Mouse (Mus musculus): ENCODE data around the gene Tnfrsf11a. TPM values are rescaled to one million over a fixed set of nuclear protein-coding genes. Genes with fewer than 3 reads are reported as not detected.

Tnfrsf11a gene
- polyA plus RNA-seq, 1 experiment from 2014 or later: 0.38 TPM

- Histone ChIP-seq H3K36me3 (no peaks in the 10 kb centered on the region), H3K27me3 (no peaks in the 10 kb centered on the region), H3K9me3 (no peaks in the 10 kb centered on the region), H3K4me2 (replicated peaks) (peak overlapping the region; percentile 64), H3K4me1 (peaks cover 20% of the 10 kb centered on the region), H3K9ac (replicated peaks) (peak overlapping the region; percentile 37), H3K4me3 (peak overlapping the region; percentile 39), H3K27ac (replicated peaks) (peak overlapping the region; percentile 28; the same call in 1 of the 2 replicates)
- peak; percentile 36 for ATAC-seq (replicated peaks)
- WGBS: 2% methylated on average over 12 of the region's 12 CpGs
Measured at GRCm38 (mm10) chr1:105843386-105843785, 62.9 kb downstream of the Tnfrsf11a start.

DNA sequence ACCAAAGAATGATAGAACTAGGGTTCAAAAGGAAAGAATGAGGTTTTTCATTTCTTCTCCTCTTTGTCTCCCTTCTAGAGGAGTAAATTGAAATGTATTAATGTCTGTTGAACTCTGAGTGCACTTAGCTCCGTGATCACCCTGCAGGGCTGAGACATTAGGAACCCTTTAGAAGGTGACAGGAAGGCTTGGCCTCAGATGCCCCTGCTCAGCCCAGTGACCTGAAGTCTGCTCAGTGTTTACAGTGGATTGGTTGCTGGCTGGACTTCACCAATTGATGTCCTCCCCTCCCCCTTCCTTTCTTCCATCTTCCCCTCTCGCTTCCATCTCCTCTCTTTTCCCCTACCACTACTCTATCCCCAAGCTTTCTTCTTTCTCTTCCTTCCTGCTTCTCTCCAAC, 63.3 kb downstream of the Tnfrsf11a start:
- no peaks in the 10 kb centered on the region for H3K27me3 ChIP-seq
- H3K27ac ChIP-seq (replicated peaks): no peak overlapping the region
- ATAC-seq (replicated peaks): peak; percentile 42
- H3K4me3 ChIP-seq: peak overlapping the region; percentile 39
- H3K4me2 ChIP-seq (replicated peaks): peak overlapping the region; percentile 64
- no peaks in the 10 kb centered on the region for H3K36me3 ChIP-seq
- WGBS: 2% methylated on average over 2 of the region's 2 CpGs
- peak overlapping the region; percentile 44 for H3K9ac ChIP-seq (replicated peaks)
- no peaks in the 10 kb centered on the region for H3K9me3 ChIP-seq
- H3K4me1 ChIP-seq: peaks cover 20% of the 10 kb centered on the region

DNA sequence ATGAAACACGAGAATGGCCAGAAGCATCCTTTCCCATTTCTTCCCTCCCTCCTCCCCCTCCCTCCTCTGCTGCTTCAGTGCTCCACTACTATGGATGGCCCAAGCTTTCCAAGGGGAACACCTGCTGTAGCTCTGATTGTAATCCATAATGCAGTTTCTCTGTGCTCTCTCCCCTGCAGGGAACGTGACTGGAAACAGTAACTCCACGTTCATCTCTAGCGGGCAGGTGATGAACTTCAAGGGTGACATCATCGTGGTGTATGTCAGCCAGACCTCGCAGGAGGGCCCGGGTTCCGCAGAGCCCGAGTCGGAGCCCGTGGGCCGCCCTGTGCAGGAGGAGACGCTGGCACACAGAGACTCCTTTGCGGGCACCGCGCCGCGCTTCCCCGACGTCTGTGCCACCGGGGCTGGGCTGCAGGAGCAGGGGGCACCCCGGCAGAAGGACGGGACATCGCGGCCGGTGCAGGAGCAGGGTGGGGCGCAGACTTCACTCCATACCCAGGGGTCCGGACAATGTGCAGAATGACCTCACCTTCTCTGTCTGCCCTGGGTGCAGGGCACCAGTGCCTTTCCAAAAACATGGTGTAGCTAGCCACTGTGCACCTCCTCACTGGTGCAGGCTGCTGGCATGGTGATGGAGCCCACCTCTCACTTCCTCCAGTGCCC, 64.0 kb downstream of the Tnfrsf11a start:
- Histone ChIP-seq H3K9ac (replicated peaks) (peak overlapping the region; percentile 44), H3K9me3 (no peaks in the 10 kb centered on the region), H3K27ac (replicated peaks) (no peak overlapping the region), H3K4me1 (peaks cover 20% of the 10 kb centered on the region), H3K4me2 (replicated peaks) (peak overlapping the region; percentile 64), H3K27me3 (no peaks in the 10 kb centered on the region), H3K36me3 (no peaks in the 10 kb centered on the region), H3K4me3 (peak overlapping the region; percentile 39)
- 3% methylated on average over 28 of the region's 28 CpGs for WGBS
- ATAC-seq (replicated peaks): peak; percentile 82

DNA sequence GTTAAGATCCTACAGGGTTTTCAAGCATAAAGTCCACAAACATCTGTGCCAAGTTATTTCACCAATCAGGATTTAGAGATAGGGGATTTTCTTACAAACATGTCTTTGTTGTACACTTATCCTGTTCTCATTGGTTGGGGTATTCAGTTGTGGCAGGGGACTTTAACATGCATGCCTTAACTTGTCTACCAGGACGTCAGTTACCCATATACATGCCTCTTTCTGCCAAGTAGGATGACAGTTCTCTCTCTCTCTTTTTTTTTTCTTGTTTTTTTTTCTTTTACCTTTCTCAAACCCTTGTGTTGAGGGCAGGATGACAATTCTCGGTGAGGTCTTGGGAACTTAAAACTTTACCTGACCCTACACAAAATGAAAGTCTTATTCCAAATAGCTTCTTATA, 65.9 kb downstream of the Tnfrsf11a start:
- Histone ChIP-seq H3K4me1 (peaks cover 20% of the 10 kb centered on the region), H3K4me2 (replicated peaks) (no peak overlapping the region), H3K27me3 (no peaks in the 10 kb centered on the region), H3K4me3 (no peak overlapping the region), H3K9me3 (no peaks in the 10 kb centered on the region), H3K9ac (replicated peaks) (no peak overlapping the region), H3K27ac (replicated peaks) (no peak overlapping the region), H3K36me3 (no peaks in the 10 kb centered on the region)
- no peak for ATAC-seq (replicated peaks)
- 81% methylated on average over 2 of the region's 2 CpGs for WGBS

- 93% methylated on average over 8 of the region's 8 CpGs for WGBS
- Histone ChIP-seq H3K4me1 (peaks cover 11% of the 10 kb centered on the region), H3K9me3 (no peaks in the 10 kb centered on the region), H3K4me3 (no peak overlapping the region), H3K36me3 (no peaks in the 10 kb centered on the region), H3K27ac (replicated peaks) (no peak overlapping the region), H3K4me2 (replicated peaks) (no peak overlapping the region), H3K9ac (replicated peaks) (no peak overlapping the region), H3K27me3 (no peaks in the 10 kb centered on the region)
- no peak for ATAC-seq (replicated peaks)
Measured at GRCm38 (mm10) chr1:105848806-105849205, 68.3 kb downstream of the Tnfrsf11a start.

DNA sequence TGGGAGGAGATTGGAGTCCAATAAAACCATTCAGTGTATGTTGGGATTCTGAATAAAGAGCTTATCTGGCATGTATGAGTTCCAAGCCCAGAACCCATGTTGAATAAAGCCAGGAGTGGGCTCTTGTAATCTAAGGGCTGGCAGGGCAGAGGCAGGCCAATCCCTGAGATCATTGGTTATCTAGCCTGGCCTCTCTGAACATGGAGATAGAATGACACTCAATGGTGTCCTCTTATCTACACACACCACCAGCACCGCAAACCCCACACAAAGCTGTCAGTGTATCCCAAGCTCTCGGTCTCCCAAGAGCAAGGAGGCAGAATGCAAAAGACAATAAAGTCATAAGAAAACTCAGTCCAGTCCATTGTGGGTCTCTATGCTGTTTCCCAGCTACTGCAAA, 70.8 kb downstream of the Tnfrsf11a start:
- Histone ChIP-seq H3K9ac (replicated peaks) (no peak overlapping the region), H3K4me1 (no peaks in the 10 kb centered on the region), H3K27ac (replicated peaks) (no peak overlapping the region), H3K27me3 (no peaks in the 10 kb centered on the region), H3K9me3 (no peaks in the 10 kb centered on the region), H3K4me2 (replicated peaks) (no peak overlapping the region), H3K36me3 (no peaks in the 10 kb centered on the region), H3K4me3 (no peak overlapping the region)
- ATAC-seq (replicated peaks): no peak
- 94% methylated on average over 2 of the region's 2 CpGs for WGBS

DNA sequence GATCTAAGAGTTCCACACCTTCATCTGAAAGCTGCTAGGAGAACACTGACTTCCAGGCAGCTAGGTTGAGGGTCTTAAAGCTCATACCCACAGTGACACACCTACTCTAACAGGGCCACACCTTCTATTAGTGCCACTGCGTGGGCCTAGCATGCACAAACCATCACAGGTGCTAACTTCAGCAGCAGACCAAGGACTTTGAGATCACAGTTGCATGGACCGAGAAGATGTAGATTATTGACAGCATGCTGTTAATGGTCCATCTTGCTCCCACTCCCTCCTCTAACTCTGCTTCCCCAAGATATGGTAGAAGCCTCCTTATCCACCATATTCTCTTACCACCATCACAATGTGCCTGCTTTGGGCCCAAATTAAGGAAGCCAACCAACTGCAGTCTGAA, 79.2 kb downstream of the Tnfrsf11a start:
- no peak overlapping the region for H3K4me2 ChIP-seq (replicated peaks)
- H3K4me3 ChIP-seq: no peak overlapping the region
- WGBS: 89% methylated on average over 2 of the region's 2 CpGs
- H3K27ac ChIP-seq (replicated peaks): no peak overlapping the region
- no peaks in the 10 kb centered on the region for H3K4me1 ChIP-seq
- no peak overlapping the region for H3K9ac ChIP-seq (replicated peaks)
- H3K36me3 ChIP-seq: no peaks in the 10 kb centered on the region
- no peak for ATAC-seq (replicated peaks)
- no peaks in the 10 kb centered on the region for H3K9me3 ChIP-seq
- no peaks in the 10 kb centered on the region for H3K27me3 ChIP-seq

DNA sequence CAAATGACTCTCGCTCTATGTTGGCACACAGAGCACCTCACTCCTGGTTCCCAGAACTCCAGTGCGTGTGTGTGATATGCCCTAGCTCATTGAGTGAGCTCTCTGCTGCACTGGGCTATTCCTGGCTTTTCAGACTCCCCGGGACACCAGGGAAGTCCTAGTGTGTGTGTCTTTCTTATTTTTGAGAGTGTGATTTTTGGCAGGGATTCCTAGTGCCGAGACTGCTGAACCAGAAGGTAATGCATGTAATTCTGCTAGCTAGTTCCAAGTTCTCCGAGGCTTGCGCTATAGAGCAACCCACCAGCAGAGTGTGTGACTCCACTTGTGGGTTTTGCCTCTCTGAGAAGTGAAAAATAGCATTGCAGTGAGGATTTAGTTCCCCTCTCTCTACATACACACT, 96.1 kb downstream of the Tnfrsf11a start:
- Histone ChIP-seq H3K4me2 (replicated peaks) (no peak overlapping the region), H3K27me3 (no peaks in the 10 kb centered on the region), H3K36me3 (no peaks in the 10 kb centered on the region), H3K9me3 (no peaks in the 10 kb centered on the region), H3K4me1 (peaks cover 7% of the 10 kb centered on the region; the same call in 1 of the 2 replicates), H3K4me3 (no peak overlapping the region), H3K9ac (replicated peaks) (no peak overlapping the region), H3K27ac (replicated peaks) (no peak overlapping the region)
- no peak for ATAC-seq (replicated peaks)
- WGBS: 67% methylated on average over 6 of the region's 6 CpGs

DNA sequence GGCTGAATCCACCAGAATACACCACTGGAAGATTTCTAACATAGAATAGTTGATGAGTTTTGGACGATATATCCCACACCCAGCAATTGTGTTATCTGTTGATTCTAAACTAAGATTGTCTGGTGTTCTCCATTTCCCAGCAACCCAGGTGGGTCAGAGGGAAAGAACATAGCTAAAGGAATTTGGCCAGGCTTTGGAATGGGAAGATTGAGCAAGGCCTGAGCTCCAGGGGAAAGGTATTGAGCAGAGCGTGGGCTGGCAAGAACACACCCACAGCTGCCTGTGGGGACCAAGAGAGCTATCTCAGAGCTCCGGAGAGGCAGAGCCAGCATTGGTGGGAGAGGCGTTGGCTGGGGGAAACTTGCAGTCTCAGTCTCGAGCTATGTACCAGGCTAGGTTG, 97.3 kb downstream of the Tnfrsf11a start:
- WGBS: 86% methylated on average over 5 of the region's 5 CpGs

GRCm38 (mm10) chr1:105878416-105878815, 97.9 kb downstream of the Tnfrsf11a start:
- Histone ChIP-seq H3K27ac (replicated peaks) (no peak overlapping the region), H3K4me3 (no peak overlapping the region), H3K4me2 (replicated peaks) (no peak overlapping the region), H3K4me1 (peaks cover 7% of the 10 kb centered on the region; the same call in 1 of the 2 replicates), H3K9me3 (no peaks in the 10 kb centered on the region), H3K27me3 (no peaks in the 10 kb centered on the region), H3K36me3 (no peaks in the 10 kb centered on the region), H3K9ac (replicated peaks) (no peak overlapping the region)
- WGBS: 90% methylated on average over 11 of the region's 11 CpGs
- ATAC-seq (replicated peaks): no peak

More for the DNA sequence above, 97.3 kb downstream of the Tnfrsf11a start:
- Histone ChIP-seq H3K4me3 (no peak overlapping the region), H3K4me2 (replicated peaks) (no peak overlapping the region), H3K27me3 (no peaks in the 10 kb centered on the region), H3K4me1 (peaks cover 7% of the 10 kb centered on the region; the same call in 1 of the 2 replicates), H3K27ac (replicated peaks) (no peak overlapping the region), H3K9ac (replicated peaks) (no peak overlapping the region), H3K9me3 (no peaks in the 10 kb centered on the region), H3K36me3 (no peaks in the 10 kb centered on the region)
- ATAC-seq (replicated peaks): no peak

GRCm38 (mm10) chr1:105880555-105881304, 100.2 kb downstream of the Tnfrsf11a start:
- Histone ChIP-seq H3K27ac (replicated peaks) (no peak overlapping the region), H3K9ac (replicated peaks) (no peak overlapping the region), H3K36me3 (no peaks in the 10 kb centered on the region), H3K4me2 (replicated peaks) (peak overlapping the region; percentile 38), H3K27me3 (no peaks in the 10 kb centered on the region), H3K9me3 (no peaks in the 10 kb centered on the region), H3K4me3 (peak overlapping the region; percentile 16; the same call in 1 of the 2 replicates), H3K4me1 (peaks cover 7% of the 10 kb centered on the region; the same call in 1 of the 2 replicates)
- WGBS: 10% methylated on average over 24 of the region's 25 CpGs
- ATAC-seq (replicated peaks): peak; percentile 75

- H3K36me3 ChIP-seq: no peaks in the 10 kb centered on the region
- H3K9me3 ChIP-seq: no peaks in the 10 kb centered on the region
- ATAC-seq (replicated peaks): no peak; the same call in 1 of the 2 replicates
- peaks cover 7% of the 10 kb centered on the region; the same call in 1 of the 2 replicates for H3K4me1 ChIP-seq
- 85% methylated on average over 7 of the region's 7 CpGs for WGBS
- no peak overlapping the region for H3K4me2 ChIP-seq (replicated peaks)
- no peaks in the 10 kb centered on the region for H3K27me3 ChIP-seq
- H3K4me3 ChIP-seq: no peak overlapping the region
- H3K9ac ChIP-seq (replicated peaks): no peak overlapping the region
- no peak overlapping the region for H3K27ac ChIP-seq (replicated peaks)
Measured at GRCm38 (mm10) chr1:105881466-105881865, 100.9 kb downstream of the Tnfrsf11a start.

All from forebrain, embryonic 15.5 days (tissue).